Mouse (Mus musculus) intestine, postnatal 0 days (tissue): ENCODE measurements around the gene Shank2. TPM values are rescaled to one million over a fixed set of nuclear protein-coding genes. Genes with fewer than 3 reads are reported as not detected.

ENCODE experiments used
- ATAC-seq: fragments of 200-750 bp; cut with Nextera tagmentation; 2 replicates; pipeline ENCODE4 v1.8.0; 2017; ENCODE audit warnings: mild to moderate bottlenecking, moderate TSS enrichment, moderate library complexity
- H3K27ac ChIP-seq: fragments of 300-500 bp; sonication (generic); 2 replicates; pipeline ENCODE4 v1.5.1; 2014; ENCODE audit warnings: mild to moderate bottlenecking, low read depth, low read length, moderate library complexity
- H3K27me3 ChIP-seq: fragments of 300-500 bp; sonication (generic); replicated peaks from 2 replicates; pipeline ENCODE4 v1.6.1; 2014; ENCODE audit warnings: low read length, mixed read lengths; ENCODE audit not compliant: control insufficient read depth, insufficient read depth
- H3K36me3 ChIP-seq: fragments of 300-500 bp; sonication (generic); 2 replicates; pipeline ENCODE4 v1.6.1; 2014; ENCODE audit warnings: mild to moderate bottlenecking, moderate library complexity; ENCODE audit not compliant: control insufficient read depth, insufficient read depth
- H3K4me1 ChIP-seq: fragments of 300-500 bp; sonication (generic); replicated peaks from 2 replicates; pipeline ENCODE4 v1.6.1; 2014; ENCODE audit warnings: antibody characterized with exemption, low read length, mixed read lengths; ENCODE audit not compliant: control insufficient read depth, insufficient read depth
- H3K4me2 ChIP-seq: fragments of 300-500 bp; sonication (generic); replicated peaks from 2 replicates; pipeline ENCODE4 v1.6.1; 2014; ENCODE audit warnings: low read depth, mild to moderate bottlenecking, moderate library complexity
- H3K4me3 ChIP-seq: fragments of 300-500 bp; sonication (generic); 2 replicates; pipeline ENCODE4 v1.5.1; 2014; ENCODE audit warnings: low read depth, low read length
- H3K9ac ChIP-seq: fragments of 300-500 bp; sonication (generic); 2 replicates; pipeline ENCODE4 v1.6.1; 2014; ENCODE audit warnings: mild to moderate bottlenecking, low read depth, low read length
- H3K9me3 ChIP-seq: fragments of 300-500 bp; sonication (generic); 2 replicates; pipeline ENCODE4 v1.6.1; 2016; ENCODE audit warnings: mixed run types; ENCODE audit not compliant: control insufficient read depth
- CTCF ChIP-seq: sonication (generic); IDR thresholded peaks from 2 replicates; pipeline ENCODE4 v1.5.1; 2016; ENCODE audit warnings: low read depth, mild to moderate bottlenecking, control low read depth, antibody characterized with exemption, moderate library complexity
- whole genome bisulfite sequencing: fragments of 180-500 bp; shearing (Covaris S2); extraction: QIAGEN DNeasy Blood & Tissue Kit; methylation state at CpG from one replicate; pipeline ENCODE4 v1.1.7; 2014; 5-methylcytosine and 5-hydroxymethylcytosine counted together
- polyA plus RNA-seq: library from polyadenylated mRNA; unstranded; fragments of >200 nt; fragmentation: Nextera tagmentation; extraction: Ambion mirVana; gene quantifications from 2 replicates; pipeline ENCODE4 v1.2.1, GENCODE M21; 2015

The Shank2 gene
- polyA plus RNA-seq, 1 experiment from 2014 or later = 0.74 TPM

DNA sequence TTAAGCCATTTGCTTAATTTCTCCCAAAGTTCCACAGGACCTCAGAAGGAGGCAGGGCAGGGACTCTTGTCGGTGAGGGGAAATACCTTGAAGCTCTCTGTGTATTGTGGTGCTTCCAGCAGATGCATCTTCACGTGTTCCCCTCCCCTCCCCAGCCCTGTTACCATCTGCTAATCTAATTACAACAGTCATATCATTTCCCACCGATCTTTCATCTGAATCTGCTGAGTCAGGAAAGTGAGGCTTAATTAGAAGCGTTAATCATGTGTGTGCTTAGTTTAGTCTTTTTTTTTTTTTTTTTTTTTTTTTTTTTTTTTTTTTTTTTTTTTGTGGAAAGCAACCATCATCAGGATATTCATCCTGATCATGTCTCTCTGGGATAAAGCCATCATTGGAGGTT lies 256.6 kb downstream of the Shank2 start:
- Histone ChIP-seq H3K27me3 (no peaks in the 10 kb centered on the region), H3K4me2 (no peak overlapping the region), H3K4me3 (no peak overlapping the region), H3K36me3 (no peaks in the 10 kb centered on the region), H3K27ac (no peak overlapping the region), H3K9me3 (no peaks in the 10 kb centered on the region), H3K4me1 (no peaks in the 10 kb centered on the region), H3K9ac (no peak overlapping the region)
- 34% methylated on average over 4 of the region's 4 CpGs for WGBS
- no peak for TF ChIP-seq CTCF
- ATAC-seq = no peak

DNA sequence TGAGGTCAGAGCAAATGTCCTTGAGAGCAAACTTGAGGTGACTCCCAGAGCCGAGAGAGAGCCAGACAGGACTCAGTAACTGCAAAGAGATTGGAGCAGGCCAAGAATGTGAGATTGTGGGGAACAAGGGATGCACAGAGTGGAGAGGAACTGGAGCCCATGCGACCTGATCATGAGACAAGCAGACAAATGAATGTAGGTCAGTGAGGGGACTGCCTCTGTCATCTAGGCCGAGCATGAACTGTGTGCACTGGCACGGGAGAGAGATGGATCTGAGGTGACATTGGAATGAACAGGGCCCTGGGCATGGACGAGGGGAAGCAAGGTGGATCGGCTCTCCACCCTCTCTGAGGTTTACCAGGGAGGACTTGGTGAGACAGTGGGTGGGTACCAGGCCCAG lies 260.9 kb downstream of the Shank2 start:
- H3K4me2 ChIP-seq = no peak overlapping the region
- no peak for TF ChIP-seq CTCF
- H3K9ac ChIP-seq = no peak overlapping the region
- H3K27ac ChIP-seq = no peak overlapping the region
- no peaks in the 10 kb centered on the region for H3K36me3 ChIP-seq
- H3K9me3 ChIP-seq = no peaks in the 10 kb centered on the region
- H3K4me3 ChIP-seq = no peak overlapping the region
- WGBS = 75% methylated on average over 6 of the region's 6 CpGs
- no peaks in the 10 kb centered on the region for H3K4me1 ChIP-seq
- no peak for ATAC-seq
- H3K27me3 ChIP-seq = no peaks in the 10 kb centered on the region

GRCm38 (mm10) chr7:144266745-144267144 lies 265.0 kb downstream of the Shank2 start:
- Histone ChIP-seq H3K27ac (no peak overlapping the region), H3K4me1 (no peaks in the 10 kb centered on the region)
- ATAC-seq = no peak

DNA sequence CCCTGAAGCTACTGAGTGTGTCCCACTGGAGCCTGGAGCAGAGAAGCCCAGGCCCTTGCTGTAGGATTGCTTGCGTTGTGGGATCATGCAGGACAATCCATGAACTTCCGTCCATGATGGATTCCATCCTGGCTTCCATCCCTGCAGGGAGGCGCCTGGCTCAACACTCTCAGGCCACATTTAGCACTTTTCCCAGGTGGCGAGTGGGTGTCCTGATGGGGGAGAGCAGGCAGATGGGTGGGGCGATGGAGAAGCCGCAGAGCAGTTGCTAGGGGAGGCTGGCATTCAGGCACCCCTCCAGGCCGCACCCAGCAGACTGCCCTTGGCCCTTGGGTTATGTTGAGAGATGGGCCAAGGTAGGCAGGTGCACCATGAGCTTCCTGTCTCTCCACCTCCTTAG lies 266.6 kb downstream of the Shank2 start:
- no peak for ATAC-seq
- no peaks in the 10 kb centered on the region for H3K36me3 ChIP-seq
- H3K27me3 ChIP-seq = no peaks in the 10 kb centered on the region
- WGBS = 66% methylated on average over 7 of the region's 7 CpGs
- no peak for TF ChIP-seq CTCF
- H3K4me2 ChIP-seq = no peak overlapping the region
- no peak overlapping the region for H3K27ac ChIP-seq
- H3K4me3 ChIP-seq = no peak overlapping the region
- no peaks in the 10 kb centered on the region for H3K9me3 ChIP-seq
- H3K4me1 ChIP-seq = no peaks in the 10 kb centered on the region
- H3K9ac ChIP-seq = no peak overlapping the region

More at GRCm38 (mm10) chr7:144266745-144267144, 265.0 kb downstream of the Shank2 start:
- H3K27me3 ChIP-seq = no peaks in the 10 kb centered on the region
- no peak for TF ChIP-seq CTCF
- no peaks in the 10 kb centered on the region for H3K36me3 ChIP-seq
- 70% methylated on average over 7 of the region's 7 CpGs for WGBS
- no peak overlapping the region for H3K9ac ChIP-seq
- no peak overlapping the region for H3K4me2 ChIP-seq
- no peaks in the 10 kb centered on the region for H3K9me3 ChIP-seq
- no peak overlapping the region for H3K4me3 ChIP-seq

- no peak overlapping the region for H3K27ac ChIP-seq
- no peaks in the 10 kb centered on the region for H3K27me3 ChIP-seq
- ATAC-seq = no peak
- H3K36me3 ChIP-seq = no peaks in the 10 kb centered on the region
- H3K9ac ChIP-seq = no peak overlapping the region
- no peaks in the 10 kb centered on the region for H3K9me3 ChIP-seq
- no peak overlapping the region for H3K4me2 ChIP-seq
- no peak overlapping the region for H3K4me3 ChIP-seq
- TF ChIP-seq CTCF = no peak
- H3K4me1 ChIP-seq = no peaks in the 10 kb centered on the region
- WGBS = 73% methylated on average over 4 of the region's 4 CpGs
Measured at GRCm38 (mm10) chr7:144268778-144269177, 267.1 kb downstream of the Shank2 start.

DNA sequence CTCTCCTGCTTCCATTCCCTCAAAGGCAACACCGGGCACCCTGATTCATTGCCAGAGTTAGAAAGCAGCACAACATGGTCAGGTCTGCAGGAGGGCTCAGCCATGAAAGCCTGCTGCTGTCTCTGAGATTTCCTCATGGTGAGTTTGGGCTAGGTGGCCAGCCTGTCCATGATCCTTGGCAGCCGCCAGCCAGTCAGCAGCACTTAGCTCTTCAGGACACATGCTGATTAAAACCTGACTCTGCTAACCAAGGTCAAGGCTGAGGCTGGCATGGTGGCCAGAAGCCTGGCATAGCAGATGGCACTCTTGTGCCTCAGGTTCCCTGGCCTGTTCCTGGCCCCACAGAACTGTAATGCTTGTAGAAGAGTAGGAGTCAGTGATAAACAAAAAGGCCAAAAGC lies 269.3 kb downstream of the Shank2 start:
- 100% methylated on average over 2 of the region's 2 CpGs for WGBS
- no peaks in the 10 kb centered on the region for H3K27me3 ChIP-seq
- ATAC-seq = no peak
- H3K9me3 ChIP-seq = no peaks in the 10 kb centered on the region
- TF ChIP-seq CTCF = no peak
- H3K4me1 ChIP-seq = no peaks in the 10 kb centered on the region
- no peak overlapping the region for H3K4me3 ChIP-seq
- H3K4me2 ChIP-seq = no peak overlapping the region
- no peak overlapping the region for H3K9ac ChIP-seq
- H3K36me3 ChIP-seq = no peaks in the 10 kb centered on the region
- no peak overlapping the region for H3K27ac ChIP-seq

DNA sequence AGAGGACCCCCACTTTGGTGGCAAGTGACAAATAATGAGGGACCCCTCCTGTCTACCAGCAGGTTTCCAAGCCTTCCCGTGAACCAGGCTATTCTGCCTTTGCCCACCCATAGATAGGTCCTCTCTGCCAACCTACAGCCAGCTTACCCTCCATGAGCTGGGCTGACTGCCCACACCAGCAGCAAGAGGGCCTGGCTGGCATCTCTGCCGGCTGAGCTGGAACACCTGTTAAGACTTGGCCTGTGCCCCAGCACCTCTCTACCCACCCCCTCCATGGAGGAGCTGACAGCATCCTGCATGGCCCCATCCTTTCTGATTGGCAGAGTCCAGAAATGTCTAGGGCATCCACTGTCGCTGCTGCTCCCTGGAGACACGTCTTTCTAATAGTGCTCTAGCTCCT lies 277.0 kb downstream of the Shank2 start:
- TF ChIP-seq CTCF = no peak
- Histone ChIP-seq H3K36me3 (no peaks in the 10 kb centered on the region), H3K9ac (no peak overlapping the region), H3K9me3 (no peaks in the 10 kb centered on the region), H3K4me2 (no peak overlapping the region), H3K4me3 (no peak overlapping the region), H3K4me1 (no peaks in the 10 kb centered on the region), H3K27ac (no peak overlapping the region), H3K27me3 (no peaks in the 10 kb centered on the region)
- 81% methylated on average over 4 of the region's 4 CpGs for WGBS
- no peak for ATAC-seq
